Comparison of ENCODE assay signal across 9 mouse cellular contexts in the genomic region with DNA sequence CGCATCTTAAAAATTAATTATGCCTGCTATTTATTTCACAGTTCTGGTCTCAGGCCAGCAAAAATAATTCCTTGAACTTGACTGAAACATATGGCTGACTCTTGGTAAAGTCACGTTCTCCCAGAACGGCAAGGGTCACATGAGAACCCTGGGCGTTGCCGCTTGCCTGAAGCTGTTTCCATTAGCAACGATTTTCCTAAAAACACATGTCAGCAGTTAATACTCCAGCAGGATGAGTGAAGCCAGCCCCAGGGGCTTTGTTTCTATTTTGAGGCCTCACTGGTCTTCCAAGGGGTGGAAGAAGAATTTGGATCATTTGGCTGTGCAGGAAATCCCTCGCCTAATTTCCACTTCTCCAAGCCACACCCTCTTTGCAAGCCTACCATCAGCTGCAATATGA.
DNase-seq lines count a peak whose midpoint lies in the region; ATAC-seq and TF ChIP-seq lines count a peak whose summit lies in the region.
"Had no signal": no experiment of that assay in that cellular context is flagged by ENCODE, and none has a peak within 500 bp of the region (broad histone marks: within the 10 kb centered on the region; RNA-seq: fewer than 3 reads in every experiment).

No protein-coding gene starts in this region.

- no peak overlapping the region for H3K4me3 ChIP-seq in kidney, postnatal 0 days (replicated peaks; ENCODE audit: low read depth, low read length)
- no peak overlapping the region for H3K4me3 ChIP-seq in kidney, embryonic 14.5 days (ENCODE audit: low read length)
- H3K4me3 ChIP-seq in embryonic facial prominence, embryonic 12.5 days, result no peak overlapping the region
- no peak overlapping the region for H3K4me3 ChIP-seq in heart, embryonic 14.5 days (ENCODE audit: control insufficient read depth in 1 of 2, insufficient read depth in 1 of 2, low read depth in 1 of 2, low read length in 2 of 2)
- no peak overlapping the region for H3K4me3 ChIP-seq in midbrain, embryonic 15.5 days
- no peak overlapping the region for H3K4me3 ChIP-seq in forebrain, embryonic 11.5 days (ENCODE audit: low read depth, low read length)

- no peaks in the 10 kb centered on the region for H3K36me3 ChIP-seq in kidney, postnatal 0 days (ENCODE audit: insufficient read depth, low read length)
- H3K36me3 ChIP-seq in kidney, embryonic 14.5 days (ENCODE audit: control insufficient read depth, insufficient read depth, low read length), result no peaks in the 10 kb centered on the region
- no peaks in the 10 kb centered on the region for H3K36me3 ChIP-seq in embryonic facial prominence, embryonic 12.5 days
- H3K36me3 ChIP-seq in heart, embryonic 14.5 days (ENCODE audit: control insufficient read depth, insufficient read depth, low read length), result no peaks in the 10 kb centered on the region
- no peaks in the 10 kb centered on the region for H3K36me3 ChIP-seq in midbrain, embryonic 15.5 days (replicated peaks)
- H3K36me3 ChIP-seq in forebrain, embryonic 11.5 days (ENCODE audit: control insufficient read depth, insufficient read depth, low read length), result no peaks in the 10 kb centered on the region
- H3K36me3 ChIP-seq: G1E had no signal

- TF ChIP-seq CTCF in kidney, postnatal 0 days (IDR thresholded peaks at IDR 0.05; ENCODE audit: low read depth), result no peak

- H3K4me1 ChIP-seq in kidney, postnatal 0 days (replicated peaks; ENCODE audit: insufficient read depth, low read length), result no peaks in the 10 kb centered on the region
- H3K4me1 ChIP-seq in kidney, embryonic 14.5 days (ENCODE audit: control insufficient read depth, insufficient read depth, low read length), result peaks cover 31% of the 10 kb centered on the region
- H3K4me1 ChIP-seq in embryonic facial prominence, embryonic 12.5 days, result peaks cover 49% of the 10 kb centered on the region
- peaks cover 25 to 32% of the 10 kb centered on the region in 2 experiments for H3K4me1 ChIP-seq in heart, embryonic 14.5 days (ENCODE audit: control insufficient read depth in 2 of 2, insufficient read depth in 2 of 2, low read length in 2 of 2)
- peaks cover 53% of the 10 kb centered on the region for H3K4me1 ChIP-seq in midbrain, embryonic 15.5 days
- peaks cover 8% of the 10 kb centered on the region; the same call in 1 of the 2 replicates for H3K4me1 ChIP-seq in forebrain, embryonic 11.5 days (replicated peaks; ENCODE audit: control insufficient read depth, insufficient read depth, low read length)

- H3K27me3 ChIP-seq in kidney, postnatal 0 days (ENCODE audit: insufficient read depth, low read length), result no peaks in the 10 kb centered on the region
- H3K27me3 ChIP-seq in kidney, embryonic 14.5 days (ENCODE audit: control insufficient read depth, insufficient read depth, low read length), result no peaks in the 10 kb centered on the region; the same call in 1 of the 2 replicates
- H3K27me3 ChIP-seq in embryonic facial prominence, embryonic 12.5 days, result no peaks in the 10 kb centered on the region
- H3K27me3 ChIP-seq in heart, embryonic 14.5 days (ENCODE audit: control insufficient read depth, insufficient read depth, low read length), result no peaks in the 10 kb centered on the region
- no peaks in the 10 kb centered on the region for H3K27me3 ChIP-seq in midbrain, embryonic 15.5 days (replicated peaks)
- peaks cover 12% of the 10 kb centered on the region; the same call in 1 of the 2 replicates for H3K27me3 ChIP-seq in forebrain, embryonic 11.5 days (ENCODE audit: control insufficient read depth, insufficient read depth, low read length)

- WGBS in kidney, postnatal 0 days, result 25% methylated on average over 7 of the region's 7 CpGs
- WGBS in kidney, embryonic 14.5 days, result 26% methylated on average over 7 of the region's 7 CpGs
- WGBS in embryonic facial prominence, embryonic 12.5 days, result 20% methylated on average over 7 of the region's 7 CpGs
- WGBS in heart, embryonic 14.5 days, result 23% methylated on average over 7 of the region's 7 CpGs
- 27% methylated on average over 7 of the region's 7 CpGs for WGBS in midbrain, embryonic 15.5 days
- whole genome bisulfite sequencing in forebrain, embryonic 11.5 days, result 68% methylated on average over 7 of the region's 7 CpGs

- no peak overlapping the region for H3K27ac ChIP-seq in kidney, postnatal 0 days
- no peak overlapping the region for H3K27ac ChIP-seq in kidney, embryonic 14.5 days (ENCODE audit: low read depth, low read length)
- H3K27ac ChIP-seq in embryonic facial prominence, embryonic 12.5 days, result peak overlapping the region; percentile 69
- peak overlapping the region in 1 of 2 experiments; percentile 70; a peak in 2 of 4 replicates for H3K27ac ChIP-seq in heart, embryonic 14.5 days (replicated peaks in 1 of 2; ENCODE audit: control insufficient read depth in 1 of 2, insufficient read depth in 1 of 2, low read depth in 2 of 2, low read length in 2 of 2)
- H3K27ac ChIP-seq in midbrain, embryonic 15.5 days, result peak overlapping the region; percentile 46
- no peak overlapping the region for H3K27ac ChIP-seq in forebrain, embryonic 11.5 days (ENCODE audit: low read depth, low read length)

- no peaks in the 10 kb centered on the region for H3K9me3 ChIP-seq in kidney, postnatal 0 days (replicated peaks; ENCODE audit: low read length)
- no peaks in the 10 kb centered on the region for H3K9me3 ChIP-seq in kidney, embryonic 14.5 days (ENCODE audit: control insufficient read depth, low read length)
- no peaks in the 10 kb centered on the region for H3K9me3 ChIP-seq in embryonic facial prominence, embryonic 12.5 days
- H3K9me3 ChIP-seq in heart, embryonic 14.5 days (ENCODE audit: control insufficient read depth, low read length), result no peaks in the 10 kb centered on the region
- no peaks in the 10 kb centered on the region for H3K9me3 ChIP-seq in midbrain, embryonic 15.5 days
- no peaks in the 10 kb centered on the region for H3K9me3 ChIP-seq in forebrain, embryonic 11.5 days (ENCODE audit: control insufficient read depth, low read length)
- H3K9me3 ChIP-seq: G1E had no signal

- no peak for ATAC-seq in kidney, postnatal 0 days (replicated peaks; ENCODE audit: low FRiP score, low read depth)
- ATAC-seq in kidney, embryonic 14.5 days (ENCODE audit: low FRiP score, low TSS enrichment), result no peak
- no peak for ATAC-seq in embryonic facial prominence, embryonic 12.5 days (ENCODE audit: insufficient number of reproducible peaks, insufficient read depth, low FRiP score, low TSS enrichment)
- ATAC-seq in heart, embryonic 14.5 days (ENCODE audit: insufficient number of reproducible peaks, insufficient read depth, low FRiP score, low read depth), result no peak
- ATAC-seq in midbrain, embryonic 15.5 days (replicated peaks), result no peak
- no peak for ATAC-seq in forebrain, embryonic 11.5 days (replicated peaks; ENCODE audit: low FRiP score)

- H3K4me2 ChIP-seq in kidney, postnatal 0 days (ENCODE audit: low read length), result no peak overlapping the region
- H3K4me2 ChIP-seq in kidney, embryonic 14.5 days (replicated peaks; ENCODE audit: low read depth, low read length), result no peak overlapping the region
- no peak overlapping the region for H3K4me2 ChIP-seq in embryonic facial prominence, embryonic 12.5 days (replicated peaks)
- H3K4me2 ChIP-seq in heart, embryonic 14.5 days (ENCODE audit: low read length), result 0 out of 2 replicates have a peak overlapping the region, but pooled peaks have one; percentile 1
- no peak overlapping the region for H3K4me2 ChIP-seq in midbrain, embryonic 15.5 days
- no peak overlapping the region for H3K4me2 ChIP-seq in forebrain, embryonic 11.5 days (ENCODE audit: low read depth, low read length, severe bottlenecking)

- no peak overlapping the region for H3K9ac ChIP-seq in kidney, postnatal 0 days (ENCODE audit: low read depth, low read length)
- no peak overlapping the region for H3K9ac ChIP-seq in kidney, embryonic 14.5 days (ENCODE audit: low read depth, low read length)
- no peak overlapping the region for H3K9ac ChIP-seq in embryonic facial prominence, embryonic 12.5 days
- H3K9ac ChIP-seq in heart, embryonic 14.5 days (ENCODE audit: low read length), result no peak overlapping the region
- H3K9ac ChIP-seq in midbrain, embryonic 15.5 days, result no peak overlapping the region
- no peak overlapping the region for H3K9ac ChIP-seq in forebrain, embryonic 11.5 days (ENCODE audit: low read length)

- DNase-seq in kidney, postnatal 0 days (ENCODE audit: low spot score), result peak; percentile 82
- no peak for DNase-seq in spleen, adult 18-20 months
- no peak for DNase-seq in right cerebral cortex, postnatal 4 days
- DNase-seq in forebrain, embryonic 11.5 days (ENCODE audit: low spot score), result no peak

Comparison
In these comparisons a context has a peak if more than half of its experiments do, and no peak if none do; other contexts are left out.
1. H3K27ac ChIP-seq: peak in embryonic facial prominence, embryonic 12.5 days (single experiment) and midbrain, embryonic 15.5 days (single experiment); none in kidney, postnatal 0 days (single experiment), kidney, embryonic 14.5 days (single experiment) and forebrain, embryonic 11.5 days (single experiment).